Mouse (Mus musculus) hindbrain, embryonic 10.5 days (tissue): ENCODE measurements around the gene Spsb3. TPM values are rescaled to one million over a fixed set of nuclear protein-coding genes. Genes with fewer than 3 reads are reported as not detected.

Experiments used
- DNase-seq: peaks from one replicate; pipeline ENCODE4 v3.0.0-alpha.2; 2017; ENCODE audit warnings: low spot score
- H3K27ac ChIP-seq: fragments of 300-500 bp; sonication (generic); 2 replicates; pipeline ENCODE4 v1.5.1; 2016; ENCODE audit warnings: mild to moderate bottlenecking, moderate library complexity
- H3K27me3 ChIP-seq: fragments of 300-500 bp; sonication (generic); 2 replicates; pipeline ENCODE4 v1.6.1; 2016; ENCODE audit warnings: mild to moderate bottlenecking; ENCODE audit not compliant: poor library complexity, insufficient read depth, severe bottlenecking
- H3K36me3 ChIP-seq: fragments of 300-500 bp; sonication (generic); 2 replicates; pipeline ENCODE4 v1.6.1; 2016; ENCODE audit warnings: mild to moderate bottlenecking, moderate library complexity
- H3K4me1 ChIP-seq: fragments of 300-500 bp; sonication (generic); replicated peaks from 2 replicates; pipeline ENCODE4 v1.6.1; 2016; ENCODE audit warnings: mild to moderate bottlenecking
- H3K4me3 ChIP-seq: fragments of 300-500 bp; sonication (generic); 2 replicates; pipeline ENCODE4 v1.5.1; 2016; ENCODE audit warnings: mild to moderate bottlenecking, moderate library complexity
- H3K9me3 ChIP-seq: fragments of 300-500 bp; sonication (generic); 2 replicates; pipeline ENCODE4 v1.6.1; 2016; ENCODE audit warnings: mild to moderate bottlenecking, moderate library complexity
- WGBS: fragments of 180-500 bp; shearing (Covaris S2); methylation state at CpG from one replicate; pipeline ENCODE4 v1.1.7; 2016; 5-methylcytosine and 5-hydroxymethylcytosine counted together
- polyA plus RNA-seq: library from polyadenylated mRNA; unstranded; fragments of >200 nt; fragmentation: Nextera tagmentation; extraction: Ambion mirVana; gene quantifications from 2 replicates; pipeline ENCODE4 v1.2.1, GENCODE M21; 2016

The Spsb3 gene
- 48.9 and 53.4 TPM in 2 replicates for polyA plus RNA-seq

DNA sequence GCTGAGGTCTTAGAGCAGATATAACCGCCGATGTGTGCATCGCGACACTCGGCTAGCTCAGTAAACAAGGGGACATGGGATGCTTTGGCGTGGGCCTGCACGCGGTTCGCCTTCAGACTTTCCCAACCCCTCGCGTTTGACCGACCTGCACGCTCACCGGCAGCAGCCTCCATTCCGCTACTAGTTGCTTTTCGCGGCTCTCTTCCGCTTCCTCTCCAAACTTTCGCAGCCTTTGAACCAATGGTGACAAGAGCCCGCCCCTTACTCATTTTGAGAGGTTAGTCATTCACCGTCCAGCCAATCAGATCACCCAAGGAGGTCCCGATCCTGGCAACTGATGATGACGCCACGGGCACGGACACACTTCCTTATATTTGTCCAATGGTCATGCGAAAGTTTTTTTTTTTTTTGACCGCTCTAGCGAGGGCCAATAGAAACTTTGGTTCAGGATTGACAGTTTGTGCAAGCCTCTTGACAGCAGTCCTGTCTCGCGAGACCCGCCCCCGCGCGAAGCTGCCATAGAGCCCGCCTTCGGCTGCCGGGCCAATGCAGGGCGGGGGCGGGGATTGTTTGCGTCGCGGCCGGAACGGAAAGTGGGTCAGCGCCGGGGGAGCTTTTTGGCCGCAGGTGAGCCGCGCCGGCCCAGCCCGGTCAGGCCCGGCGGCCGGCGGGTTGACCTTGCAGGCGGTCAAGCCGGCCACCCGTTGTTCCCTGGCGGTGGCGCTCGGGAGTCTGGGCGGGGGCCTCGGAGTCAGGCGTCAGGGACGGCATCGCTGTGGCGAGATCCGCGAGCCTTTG is at the start of gene Spsb3, which contains the start of gene Nubp2:
Gene Spsb3 (plus strand): TSS at position 510 of the 798 bp plus-strand sequence.
Gene Nubp2 (minus strand): TSS at position 216 of the 798 bp plus-strand sequence.
- peak within 1 kb of the TSS; percentile 93 for H3K4me3 ChIP-seq
- DNase-seq = peak; percentile 96
- H3K27ac ChIP-seq = peak within 1 kb of the TSS; percentile 91
- no peaks in the 10 kb centered on the region for H3K27me3 ChIP-seq
- under 1% methylated on average over 69 of the region's 69 CpGs for WGBS
- peaks cover 61% of the 10 kb centered on the region for H3K36me3 ChIP-seq
- H3K4me1 ChIP-seq = peaks cover 34% of the 10 kb centered on the region
- H3K9me3 ChIP-seq = no peaks in the 10 kb centered on the region

- DNase-seq = no peak
- no peaks in the 10 kb centered on the region for H3K9me3 ChIP-seq
- H3K36me3 ChIP-seq = no peaks in the 10 kb centered on the region
- peaks cover 7% of the 10 kb centered on the region; the same call in 1 of the 2 replicates for H3K27me3 ChIP-seq
- H3K4me3 ChIP-seq = no peak within 1 kb of the TSS
- H3K27ac ChIP-seq = no peak within 1 kb of the TSS
- no peaks in the 10 kb centered on the region for H3K4me1 ChIP-seq
- 71% methylated on average over 8 of the region's 8 CpGs for WGBS
These were observed 46.6 kb upstream of the Spsb3 start, which contains the start of gene Hagh for GRCm38 (mm10) chr17:24839842-24840241. Gene Hagh, plus strand, starts transcription at chr17:24840143.

- Histone ChIP-seq H3K4me3 (no peak overlapping the region), H3K27me3 (peaks cover 7% of the 10 kb centered on the region; the same call in 1 of the 2 replicates), H3K36me3 (no peaks in the 10 kb centered on the region), H3K27ac (no peak overlapping the region), H3K4me1 (no peaks in the 10 kb centered on the region), H3K9me3 (no peaks in the 10 kb centered on the region)
- DNase-seq = no peak
- 70% methylated on average over 5 of the region's 5 CpGs for WGBS
These were observed 46.1 kb upstream of the Spsb3 start for GRCm38 (mm10) chr17:24840341-24840740.

GRCm38 (mm10) chr17:24841133-24841532 is 45.3 kb upstream of the Spsb3 start:
- Histone ChIP-seq H3K27ac (no peak overlapping the region), H3K36me3 (no peaks in the 10 kb centered on the region), H3K9me3 (no peaks in the 10 kb centered on the region), H3K4me1 (no peaks in the 10 kb centered on the region), H3K27me3 (peaks cover 7% of the 10 kb centered on the region; the same call in 1 of the 2 replicates), H3K4me3 (no peak overlapping the region)
- 55% methylated on average over 4 of the region's 4 CpGs for WGBS
- DNase-seq = no peak

GRCm38 (mm10) chr17:24842631-24843030 is 43.8 kb upstream of the Spsb3 start:
- Histone ChIP-seq H3K9me3 (no peaks in the 10 kb centered on the region), H3K27ac (no peak overlapping the region), H3K4me3 (no peak overlapping the region), H3K27me3 (peaks cover 7% of the 10 kb centered on the region; the same call in 1 of the 2 replicates), H3K36me3 (no peaks in the 10 kb centered on the region), H3K4me1 (no peaks in the 10 kb centered on the region)
- 60% methylated on average over 2 of the region's 2 CpGs for WGBS
- no peak for DNase-seq

GRCm38 (mm10) chr17:24844525-24844924 is 41.9 kb upstream of the Spsb3 start:
- Histone ChIP-seq H3K36me3 (no peaks in the 10 kb centered on the region), H3K27me3 (peaks cover 7% of the 10 kb centered on the region; the same call in 1 of the 2 replicates), H3K9me3 (no peaks in the 10 kb centered on the region), H3K27ac (no peak overlapping the region), H3K4me1 (peaks cover 13% of the 10 kb centered on the region), H3K4me3 (no peak overlapping the region)
- DNase-seq = no peak
- WGBS = 55% methylated on average over 9 of the region's 9 CpGs

GRCm38 (mm10) chr17:24847386-24847785 is 39.1 kb upstream of the Spsb3 start:
- WGBS = 94% methylated on average over 1 of the region's 1 CpGs

DNA sequence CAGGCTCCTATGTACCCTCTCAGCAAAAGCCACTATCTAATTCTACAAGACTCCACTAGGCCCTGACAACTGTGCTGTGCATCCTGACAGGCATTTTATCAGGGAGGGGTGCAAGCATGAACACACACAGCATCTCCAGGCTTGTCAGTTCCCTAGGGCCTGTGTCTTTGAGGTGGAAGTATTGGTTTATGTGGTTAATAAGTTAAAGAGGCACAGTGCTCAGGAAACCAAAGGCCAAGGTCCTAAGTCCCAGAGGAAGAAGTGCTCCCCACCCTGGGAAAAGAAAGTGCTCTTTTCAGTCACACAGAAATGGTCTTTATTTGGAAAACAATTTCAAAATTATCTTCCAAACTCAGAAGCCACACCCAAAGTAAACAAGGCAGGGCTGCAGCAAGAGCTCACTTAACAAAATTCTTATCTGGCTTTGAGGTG is 37.8 kb upstream of the Spsb3 start:
- H3K36me3 ChIP-seq = peaks cover 9% of the 10 kb centered on the region
- H3K9me3 ChIP-seq = no peaks in the 10 kb centered on the region
- peak overlapping the region; percentile 70 for H3K4me3 ChIP-seq
- H3K4me1 ChIP-seq = peaks cover 29% of the 10 kb centered on the region
- peaks cover 17% of the 10 kb centered on the region for H3K27me3 ChIP-seq
- DNase-seq = no peak
- no peak overlapping the region; the same call in 1 of the 2 replicates for H3K27ac ChIP-seq

More at GRCm38 (mm10) chr17:24847386-24847785, 39.1 kb upstream of the Spsb3 start:
- no peaks in the 10 kb centered on the region for H3K9me3 ChIP-seq
- H3K36me3 ChIP-seq = no peaks in the 10 kb centered on the region
- H3K27me3 ChIP-seq = peaks cover 17% of the 10 kb centered on the region
- peaks cover 29% of the 10 kb centered on the region for H3K4me1 ChIP-seq
- no peak for DNase-seq
- H3K4me3 ChIP-seq = no peak overlapping the region
- no peak overlapping the region for H3K27ac ChIP-seq

GRCm38 (mm10) chr17:24849733-24850064 is 36.7 kb upstream of the Spsb3 start:
- peaks cover 10% of the 10 kb centered on the region for H3K27me3 ChIP-seq
- under 1% methylated on average over 21 of the region's 21 CpGs for WGBS
- no peak for DNase-seq
- H3K36me3 ChIP-seq = peaks cover 13% of the 10 kb centered on the region
- H3K27ac ChIP-seq = peak overlapping the region; percentile 93
- H3K4me3 ChIP-seq = peak overlapping the region; percentile 70
- H3K9me3 ChIP-seq = no peaks in the 10 kb centered on the region
- peaks cover 29% of the 10 kb centered on the region for H3K4me1 ChIP-seq

GRCm38 (mm10) chr17:24850065-24850772 is 36.2 kb upstream of the Spsb3 start, which contains the start of gene Fahd1:
Gene Fahd1, minus strand, starts transcription at chr17:24850364.
- H3K27ac ChIP-seq = peak within 1 kb of the TSS; percentile 93
- under 1% methylated on average over 58 of the region's 58 CpGs for WGBS
- H3K4me3 ChIP-seq = peak within 1 kb of the TSS; percentile 70
- no peaks in the 10 kb centered on the region for H3K9me3 ChIP-seq
- peaks cover 29% of the 10 kb centered on the region for H3K4me1 ChIP-seq
- peaks cover 10% of the 10 kb centered on the region for H3K27me3 ChIP-seq
- H3K36me3 ChIP-seq = peaks cover 13% of the 10 kb centered on the region
- DNase-seq = peak; percentile 97

GRCm38 (mm10) chr17:24850773-24851127 is 35.7 kb upstream of the Spsb3 start:
- H3K27me3 ChIP-seq = peaks cover 10% of the 10 kb centered on the region
- peaks cover 13% of the 10 kb centered on the region for H3K36me3 ChIP-seq
- WGBS = 2% methylated on average over 20 of the region's 20 CpGs
- H3K4me3 ChIP-seq = peak overlapping the region; percentile 70
- H3K9me3 ChIP-seq = no peaks in the 10 kb centered on the region
- peak overlapping the region; percentile 93 for H3K27ac ChIP-seq
- no peak for DNase-seq
- H3K4me1 ChIP-seq = peaks cover 29% of the 10 kb centered on the region

GRCm38 (mm10) chr17:24851381-24852125 is 34.9 kb upstream of the Spsb3 start:
- no peak overlapping the region for H3K27ac ChIP-seq
- peaks cover 29% of the 10 kb centered on the region for H3K4me1 ChIP-seq
- WGBS = 80% methylated on average over 10 of the region's 10 CpGs
- peaks cover 10% of the 10 kb centered on the region for H3K27me3 ChIP-seq
- peaks cover 20% of the 10 kb centered on the region for H3K36me3 ChIP-seq
- H3K4me3 ChIP-seq = peak overlapping the region; percentile 70
- no peak for DNase-seq
- no peaks in the 10 kb centered on the region for H3K9me3 ChIP-seq
